Mouse (Mus musculus) myocyte (in vitro differentiated cells): ENCODE data around the gene Btnl2. TPM values are rescaled to one million over a fixed set of nuclear protein-coding genes. Genes with fewer than 3 reads are reported as not detected.

Source experiments
- H3K27me3 ChIP-seq: one replicate; pipeline ENCODE4 v1.6.1; 2011; ENCODE audit not compliant: control insufficient read depth, insufficient read depth, insufficient read length
- H3K36me3 ChIP-seq: one replicate; pipeline ENCODE4 v1.6.1; 2011; ENCODE audit not compliant: control insufficient read depth, insufficient read depth
- H3K4me2 ChIP-seq: one replicate; pipeline ENCODE4 v1.6.1; 2011; ENCODE audit warnings: low read depth, control low read depth
- H3K4me3 ChIP-seq: one replicate; pipeline ENCODE4 v1.5.1; 2011; ENCODE audit warnings: mild to moderate bottlenecking, control low read depth, moderate library complexity
- H3K79me2 ChIP-seq: one replicate; pipeline ENCODE4 v1.6.1; 2011; ENCODE audit not compliant: control insufficient read depth, insufficient read depth
- H3ac ChIP-seq: one replicate; pipeline ENCODE4 v1.6.1; 2011; ENCODE audit not compliant: control insufficient read depth, insufficient read length
- CEBPB ChIP-seq: IDR thresholded peaks from 2 replicates; pipeline ENCODE4 v1.6.1; 2011; ENCODE audit warnings: mild to moderate bottlenecking, moderate library complexity; ENCODE audit not compliant: poor library complexity, insufficient read depth, severe bottlenecking
- E2F4 ChIP-seq: IDR thresholded peaks from one replicate; pipeline ENCODE4 v1.6.1; 2011; ENCODE audit warnings: mild to moderate bottlenecking, control low read depth, moderate library complexity; ENCODE audit not compliant: insufficient read depth
- MAX ChIP-seq: IDR thresholded peaks from one replicate; pipeline ENCODE4 v1.6.1; 2011; ENCODE audit warnings: low read depth, mild to moderate bottlenecking, control low read depth
- MYOD1 ChIP-seq, 3 experiments: IDR thresholded peaks; one replicate each; pipeline ENCODE4 v1.6.1; 2011; ENCODE audit warnings: control low read depth in 2 of 3, low read depth in 2 of 3, mild to moderate bottlenecking in 2 of 3, moderate library complexity in 1 of 3; ENCODE audit not compliant: insufficient read length in 2 of 3, control insufficient read depth in 1 of 3
- MYOG ChIP-seq, 3 experiments: IDR thresholded peaks; one replicate each; pipeline ENCODE4 v1.6.1; 2011; ENCODE audit warnings: control low read depth in 2 of 3, low read depth in 2 of 3, mild to moderate bottlenecking in 2 of 3; ENCODE audit not compliant: insufficient read length in 2 of 3, control insufficient read depth in 1 of 3, insufficient read depth in 1 of 3
- POLR2A ChIP-seq: IDR thresholded peaks from one replicate; pipeline ENCODE4 v1.6.1; 2011; ENCODE audit warnings: low read depth, mild to moderate bottlenecking, control low read depth, moderate library complexity; ENCODE audit not compliant: insufficient read length
- POLR2AphosphoS2 ChIP-seq: IDR thresholded peaks from one replicate; pipeline ENCODE4 v1.6.1; 2011; ENCODE audit warnings: low read depth, control low read depth; ENCODE audit not compliant: insufficient read length
- REST ChIP-seq: IDR thresholded peaks from one replicate; pipeline ENCODE4 v1.6.1; 2011; ENCODE audit warnings: mild to moderate bottlenecking, control low read depth, moderate library complexity; ENCODE audit not compliant: insufficient read depth, insufficient read length
- SRF ChIP-seq: IDR thresholded peaks from one replicate; pipeline ENCODE4 v1.6.1; 2011; ENCODE audit warnings: low read depth; ENCODE audit not compliant: control insufficient read depth, insufficient read length
- TCF12 ChIP-seq: IDR thresholded peaks from one replicate; pipeline ENCODE4 v1.6.1; 2011; ENCODE audit warnings: mild to moderate bottlenecking, control low read depth; ENCODE audit not compliant: poor library complexity, insufficient read depth, severe bottlenecking
- TCF3 ChIP-seq: IDR thresholded peaks from one replicate; pipeline ENCODE4 v1.6.1; 2011; ENCODE audit warnings: low read depth, control low read depth; ENCODE audit not compliant: insufficient read length
- USF1 ChIP-seq: IDR thresholded peaks from one replicate; pipeline ENCODE4 v1.6.1; 2011; ENCODE audit warnings: low read depth, mild to moderate bottlenecking, control low read depth, moderate library complexity
- polyA plus RNA-seq: library from polyadenylated mRNA; unstranded; fragments of >200 nt; fragmentation: generic; extraction: Trizol; gene quantifications from one replicate; pipeline ENCODE4 v1.2.1, GENCODE M21; 2012; ENCODE audit warnings: missing spikeins

The Btnl2 gene
- polyA plus RNA-seq, 1 experiment: not detected

GRCm38 (mm10) chr17:34345486-34345885 lies 9.1 kb upstream of the Btnl2 start:
- H3K27me3 ChIP-seq: peaks cover 6% of the 10 kb centered on the region
- H3K4me2 ChIP-seq: no peak overlapping the region
- no peaks in the 10 kb centered on the region for H3K36me3 ChIP-seq
- H3K4me3 ChIP-seq: no peak overlapping the region
- TF ChIP-seq MYOD1 (IDR thresholded peaks at IDR 0.05; ENCODE audit: control insufficient read depth in 1 of 3, insufficient read length in 2 of 3, low read depth in 2 of 3): no peak
- no peak for TF ChIP-seq CEBPB
- no peak for TF ChIP-seq SRF
- no peak for TF ChIP-seq MYOG (IDR thresholded peaks at IDR 0.05; ENCODE audit: control insufficient read depth in 1 of 3, insufficient read depth in 1 of 3, insufficient read length in 2 of 3, low read depth in 2 of 3)
- no peak for TF ChIP-seq TCF3
- TF ChIP-seq POLR2A: no peak
- no peak for TF ChIP-seq E2F4
- no peak for TF ChIP-seq REST
- no peak for TF ChIP-seq USF1
- no peak for TF ChIP-seq POLR2AphosphoS2
- TF ChIP-seq MAX: no peak
- TF ChIP-seq TCF12: no peak
- H3ac ChIP-seq: no peak overlapping the region
- H3K79me2 ChIP-seq: no peaks in the 10 kb centered on the region

GRCm38 (mm10) chr17:34346041-34346440 lies 8.6 kb upstream of the Btnl2 start:
- Histone ChIP-seq H3K4me2 (no peak overlapping the region), H3K36me3 (no peaks in the 10 kb centered on the region), H3K27me3 (peaks cover 6% of the 10 kb centered on the region), H3K4me3 (no peak overlapping the region), H3K79me2 (no peaks in the 10 kb centered on the region), H3ac (no peak overlapping the region)
- TF ChIP-seq MYOG (IDR thresholded peaks at IDR 0.05; ENCODE audit: control insufficient read depth in 1 of 3, insufficient read depth in 1 of 3, insufficient read length in 2 of 3, low read depth in 2 of 3) (no peak), SRF (no peak), POLR2AphosphoS2 (no peak), CEBPB (no peak), MYOD1 (IDR thresholded peaks at IDR 0.05; ENCODE audit: control insufficient read depth in 1 of 3, insufficient read length in 2 of 3, low read depth in 2 of 3) (no peak), REST (no peak), TCF12 (no peak), MAX (no peak), E2F4 (no peak)

DNA sequence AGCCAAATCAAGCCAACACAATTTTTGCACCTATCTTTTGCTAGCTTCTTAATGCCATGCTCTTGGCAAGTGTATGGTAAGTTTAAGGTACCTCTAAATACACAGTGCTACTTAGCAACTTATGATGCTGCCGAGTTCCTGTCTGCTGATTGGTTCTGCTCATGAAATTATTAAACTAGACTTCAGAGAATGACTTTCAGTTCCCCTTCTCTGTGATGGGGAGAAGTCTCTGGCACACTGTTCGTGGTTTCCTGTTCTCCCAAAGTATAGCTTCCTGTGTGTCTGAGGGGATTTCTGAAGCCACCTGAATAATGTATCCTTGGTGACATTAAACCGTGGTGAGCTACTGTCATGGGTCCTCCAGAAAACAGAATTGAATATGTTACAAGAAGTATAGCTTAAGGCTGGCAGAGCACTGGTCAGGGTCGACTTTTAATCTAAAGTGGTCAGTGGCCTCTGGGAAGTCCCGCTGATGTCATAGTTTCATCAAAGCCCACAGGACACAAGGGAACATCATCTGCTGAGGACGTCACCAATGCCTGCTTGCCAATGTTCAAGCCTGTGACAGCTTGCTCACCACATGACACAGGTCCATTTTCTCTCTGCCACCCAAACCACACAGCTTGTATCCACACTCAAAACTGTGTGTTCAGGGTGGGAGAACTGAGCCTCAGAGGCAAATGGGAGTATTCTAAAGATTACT lies 6.9 kb upstream of the Btnl2 start:
- no peak for TF ChIP-seq REST
- no peak for TF ChIP-seq MYOG (IDR thresholded peaks at IDR 0.05; ENCODE audit: control insufficient read depth in 1 of 3, insufficient read depth in 1 of 3, insufficient read length in 2 of 3, low read depth in 2 of 3)
- TF ChIP-seq TCF3: no peak
- no peak for TF ChIP-seq POLR2AphosphoS2
- no peak for TF ChIP-seq USF1
- no peak for TF ChIP-seq E2F4
- no peak for TF ChIP-seq POLR2A
- no peak for TF ChIP-seq TCF12
- no peak for TF ChIP-seq MAX
- Histone ChIP-seq H3K27me3 (peaks cover 6% of the 10 kb centered on the region), H3K4me3 (no peak overlapping the region), H3K79me2 (no peaks in the 10 kb centered on the region), H3K36me3 (no peaks in the 10 kb centered on the region), H3ac (no peak overlapping the region), H3K4me2 (no peak overlapping the region)

DNA sequence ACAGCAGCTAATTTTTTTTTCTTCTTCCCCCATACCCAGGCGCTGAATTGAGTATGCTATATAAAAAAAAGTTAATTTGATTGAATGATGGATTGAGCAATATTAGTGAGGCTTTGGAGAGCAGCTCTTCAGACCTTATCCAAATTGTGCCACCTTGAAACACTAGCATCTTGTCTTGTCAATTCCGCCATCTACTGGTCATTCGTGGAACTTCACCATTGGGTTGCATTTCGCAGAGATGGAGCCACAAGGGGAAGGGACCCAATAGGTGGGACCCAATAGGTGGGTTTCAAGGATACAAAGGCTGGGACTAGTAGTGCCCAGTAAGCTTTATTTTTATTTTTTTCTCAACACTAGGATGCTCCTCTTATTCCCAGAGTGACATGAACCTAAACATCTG lies 5.2 kb upstream of the Btnl2 start:
- H3ac ChIP-seq: no peak overlapping the region
- H3K4me3 ChIP-seq: no peak overlapping the region
- H3K79me2 ChIP-seq: no peaks in the 10 kb centered on the region
- TF ChIP-seq CEBPB (no peak), MYOD1 (IDR thresholded peaks at IDR 0.05; ENCODE audit: control insufficient read depth in 1 of 3, insufficient read length in 2 of 3, low read depth in 2 of 3) (no peak), POLR2A (no peak), REST (no peak), POLR2AphosphoS2 (no peak), TCF12 (no peak)
- no peak overlapping the region for H3K4me2 ChIP-seq
- H3K27me3 ChIP-seq: peaks cover 6% of the 10 kb centered on the region
- H3K36me3 ChIP-seq: no peaks in the 10 kb centered on the region

DNA sequence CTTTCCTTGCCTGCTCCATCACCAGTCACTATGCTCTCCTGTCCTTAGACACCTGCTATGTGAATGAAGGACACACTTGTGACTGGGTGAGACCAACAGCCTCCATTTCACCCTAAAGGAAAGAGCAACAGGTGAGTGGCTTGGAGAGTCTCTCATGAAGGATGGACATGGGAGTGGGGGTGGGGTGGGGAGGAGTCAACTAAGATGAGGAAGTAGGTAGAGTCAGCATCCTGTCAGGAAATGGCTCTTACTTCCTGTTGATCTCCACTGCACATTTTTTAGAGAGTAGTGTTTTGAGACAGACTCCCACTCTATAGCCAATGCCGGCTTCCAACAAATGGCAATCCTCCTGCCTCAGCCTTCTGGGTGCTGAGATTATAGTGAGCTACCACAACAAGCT lies 318 bp downstream of the Btnl2 start:
- Histone ChIP-seq H3ac (no peak overlapping the region), H3K27me3 (peaks cover 8% of the 10 kb centered on the region), H3K4me2 (no peak overlapping the region), H3K36me3 (no peaks in the 10 kb centered on the region), H3K79me2 (no peaks in the 10 kb centered on the region), H3K4me3 (no peak overlapping the region)
- no peak for TF ChIP-seq REST
- TF ChIP-seq TCF3: no peak
- no peak for TF ChIP-seq CEBPB
- no peak for TF ChIP-seq POLR2AphosphoS2
- no peak for TF ChIP-seq MAX
- TF ChIP-seq TCF12: no peak
- no peak for TF ChIP-seq E2F4
- no peak for TF ChIP-seq MYOG (IDR thresholded peaks at IDR 0.05; ENCODE audit: control insufficient read depth in 1 of 3, insufficient read depth in 1 of 3, insufficient read length in 2 of 3, low read depth in 2 of 3)
- no peak for TF ChIP-seq MYOD1 (IDR thresholded peaks at IDR 0.05; ENCODE audit: control insufficient read depth in 1 of 3, insufficient read length in 2 of 3, low read depth in 2 of 3)
- no peak for TF ChIP-seq POLR2A
- TF ChIP-seq USF1: no peak
- no peak for TF ChIP-seq SRF
